Mouse (Mus musculus) gastrocnemius, postnatal 36 days (tissue): Measurements from ENCODE around the gene Pcbp3. TPM values are rescaled to one million over a fixed set of nuclear protein-coding genes. Genes with fewer than 3 reads are reported as not detected.
"Not testable (repeated sequence)": the region's sequence is repeated elsewhere in the genome, so short reads cannot be mapped to it uniquely, and the experiment has no call there.

Source experiments
- DNase-seq, 2 experiments: peaks; one replicate each; pipeline ENCODE4 v3.0.0; 2022
- intact Hi-C: fragments of 180-260 bp; cut with DNase I; formaldehyde crosslinking; loops from one replicate; pipeline ENCODE4 v1.15.1; 2025
- long read RNA-seq, 2 experiments: library from polyadenylated mRNA; stranded (forward); transcript quantifications; one replicate each; pipeline ENCODE4 v2.0.0; 2021
- total RNA-seq, 2 experiments: library from RNA; stranded (reverse); gene quantifications; 2 replicates each; pipeline ENCODE4 v1.2.3; 2021

Gene Pcbp3
- total RNA-seq, result 1 to 10 TPM; 2.6 to 2.7 TPM
- long read RNA-seq, experiment 1, partial matches to known transcripts, result 0 of 1 reads
- long read RNA-seq, experiment 1, other reads (novel, unspliced or antisense), result 0 of 1 reads
- long read RNA-seq, experiment 2, partial matches to known transcripts, result 0 of 2 reads
- long read RNA-seq, experiment 2, other reads (novel, unspliced or antisense), result 2 of 2 reads

DNA sequence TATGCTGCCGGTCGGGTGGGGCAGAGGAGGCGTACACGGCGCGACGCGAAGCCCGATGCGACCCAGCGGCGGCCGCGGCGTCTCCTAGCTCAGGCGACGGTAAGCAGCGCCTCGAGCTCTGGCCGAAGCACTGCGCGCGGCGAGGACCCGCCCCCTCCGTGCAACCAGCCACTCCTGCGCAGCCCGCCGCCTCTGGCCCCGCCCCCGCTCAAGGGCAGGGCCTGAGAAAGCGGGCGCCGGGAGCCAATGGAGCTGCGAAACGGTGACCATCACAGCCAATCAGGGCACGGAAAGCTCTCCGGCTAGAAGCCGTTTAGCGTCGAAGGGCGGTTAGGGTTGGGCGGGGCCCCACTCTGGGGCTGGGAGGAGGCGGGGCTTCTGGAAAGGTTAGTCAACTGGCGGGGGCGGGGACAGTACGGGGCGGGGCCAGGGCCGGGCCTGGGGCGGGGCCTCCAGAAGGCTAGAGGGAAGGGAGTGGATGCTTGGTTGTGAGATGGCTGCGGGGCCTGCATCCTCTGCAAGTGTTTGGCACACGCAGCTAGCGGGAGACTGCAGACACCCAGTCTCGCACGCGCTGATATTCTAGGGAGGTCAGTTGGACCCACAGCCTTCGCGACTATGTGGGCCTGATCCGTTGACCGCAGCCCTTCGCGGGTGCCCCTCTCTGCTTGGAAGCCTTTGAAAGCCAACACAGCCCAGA lies at the start of gene Pcbp3:
Gene Pcbp3 (minus strand): TSS at position 98 of the 700 bp plus-strand sequence.
- peak; percentile 88 to 96 for DNase-seq
- intact Hi-C loops, result no loop called here

DNA sequence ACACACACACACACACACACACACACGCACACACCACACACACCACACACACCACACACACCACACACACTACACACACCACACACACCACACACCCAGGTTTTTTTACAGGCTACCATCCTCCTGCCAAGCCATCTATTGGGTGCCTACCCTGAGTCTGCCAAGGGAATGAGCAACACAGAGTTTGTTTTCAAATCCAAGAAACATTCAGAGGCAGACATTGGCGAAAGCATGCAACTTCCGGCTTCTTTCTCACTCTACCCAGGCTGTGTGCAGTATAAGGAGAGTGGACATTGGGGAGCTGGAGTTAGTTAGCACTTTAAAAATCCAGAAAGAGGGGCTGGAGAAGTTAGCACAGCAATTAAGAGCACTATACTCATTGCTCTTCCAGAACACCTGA lies 47.0 kb upstream of the Pcbp3 start:
- DNase-seq, result no peak
- intact Hi-C loops, result no loop called here

DNA sequence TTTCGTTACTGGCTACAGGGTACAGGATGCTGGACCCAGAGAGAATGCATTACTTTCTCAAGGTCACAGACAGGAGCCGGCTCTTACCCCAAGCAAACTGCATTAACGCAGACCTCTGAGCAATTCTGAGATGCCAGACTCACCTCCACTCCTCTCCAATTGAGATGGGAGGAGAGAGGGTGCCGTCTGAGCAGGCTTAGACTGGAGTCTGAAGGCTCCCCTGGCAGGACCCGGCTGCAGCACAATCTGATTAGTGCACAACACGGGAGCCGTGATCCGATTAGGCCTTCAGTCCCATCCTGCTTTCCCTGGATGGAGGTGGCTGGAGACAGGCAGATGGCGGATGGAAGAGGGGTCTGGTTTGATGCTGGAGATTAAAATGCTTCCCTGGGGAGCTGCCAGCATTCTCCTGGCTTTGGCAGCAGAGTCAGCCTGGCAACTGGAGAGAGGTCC lies 46.4 kb upstream of the Pcbp3 start:
- intact Hi-C loops, result no loop called here
- no peak for DNase-seq

DNA sequence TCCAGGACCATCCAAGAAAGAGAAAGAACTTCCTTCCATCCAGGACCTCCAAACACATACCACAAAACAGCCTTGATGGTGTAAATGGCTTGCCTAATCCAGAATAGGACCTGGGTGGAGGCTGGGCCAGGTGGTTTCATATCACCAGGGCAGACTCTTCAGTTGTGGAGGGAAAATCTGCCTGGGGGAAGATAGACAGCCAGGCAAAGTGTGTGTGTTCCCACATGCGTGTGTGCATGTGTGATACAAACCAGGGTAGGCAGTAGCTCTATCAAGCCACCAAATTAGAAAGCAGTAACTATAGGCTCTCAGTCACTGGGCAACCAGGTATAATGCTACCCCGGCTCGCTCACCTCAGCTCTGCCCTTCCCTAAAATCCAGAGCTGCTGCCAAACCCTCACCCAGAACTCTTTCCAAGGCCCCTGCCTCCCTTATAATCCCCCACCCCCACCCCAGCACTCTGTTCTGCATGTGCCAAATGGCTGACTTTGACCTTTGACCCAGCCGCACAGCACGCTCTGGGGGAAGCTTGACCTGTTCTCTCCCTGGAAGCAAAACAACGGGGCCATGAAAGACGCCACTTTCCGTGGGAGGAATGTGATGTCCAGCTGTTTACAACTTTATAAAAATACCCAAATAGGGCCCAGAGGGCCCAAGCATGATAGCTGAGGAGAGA lies 45.9 kb upstream of the Pcbp3 start:
- intact Hi-C loops, result no loop called here
- DNase-seq, result no peak

DNA sequence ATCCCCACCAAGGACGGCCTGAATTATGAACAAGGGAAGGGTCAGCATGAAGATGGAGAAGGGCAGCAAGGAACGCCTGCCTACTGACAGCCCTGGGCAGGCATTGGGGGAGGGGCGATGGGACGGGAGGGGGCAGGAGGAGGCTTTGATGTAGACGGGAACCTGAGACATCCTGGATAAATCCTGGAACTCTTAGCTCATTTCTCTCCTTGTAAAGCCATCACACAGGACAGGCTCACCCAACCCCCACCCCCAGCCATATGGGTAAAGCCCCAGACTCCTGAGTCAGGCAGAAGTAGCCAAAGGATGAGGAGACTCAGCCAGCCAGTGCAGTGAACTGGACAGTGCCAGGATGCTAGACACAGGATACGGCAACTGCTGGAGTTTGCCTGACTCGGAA lies 43.2 kb upstream of the Pcbp3 start:
- no peak for DNase-seq
- intact Hi-C loops, result no loop called here

DNA sequence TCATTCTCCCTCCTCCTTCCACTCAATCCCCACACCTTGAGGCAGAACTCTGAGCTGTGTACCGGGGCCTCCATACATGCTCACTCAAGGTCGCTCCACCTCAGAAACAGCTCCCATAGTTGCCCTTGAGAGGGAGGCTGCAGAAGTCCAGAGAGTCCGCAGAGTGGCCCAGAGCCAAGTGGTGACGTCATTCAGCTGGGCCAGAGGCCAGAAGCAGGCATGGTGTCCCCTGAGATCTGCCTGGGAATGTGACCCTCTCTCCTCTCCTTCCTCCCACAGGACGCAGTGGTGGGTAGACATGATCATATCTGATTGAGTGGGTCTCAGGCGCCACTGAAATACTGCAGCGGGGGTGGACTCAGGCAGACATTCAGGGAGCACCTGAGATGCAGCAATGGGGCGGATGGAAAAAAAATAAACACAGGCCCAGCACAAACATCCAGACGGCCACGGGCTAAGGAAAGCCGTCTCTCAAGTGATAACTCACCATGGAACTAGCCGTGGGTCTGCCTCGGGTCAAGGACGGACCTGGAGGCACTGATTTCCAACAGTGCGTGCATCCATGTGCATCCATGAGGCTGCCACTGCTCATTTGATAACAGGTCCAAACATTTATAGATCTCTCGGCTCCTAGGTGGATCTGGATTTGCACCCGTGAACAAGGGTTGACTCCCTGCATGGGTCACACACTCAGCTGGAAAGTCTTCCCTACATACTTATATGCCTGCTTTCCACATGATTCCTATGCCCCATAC lies 36.2 kb upstream of the Pcbp3 start:
- DNase-seq, result peak; percentile 36 to 43

DNA sequence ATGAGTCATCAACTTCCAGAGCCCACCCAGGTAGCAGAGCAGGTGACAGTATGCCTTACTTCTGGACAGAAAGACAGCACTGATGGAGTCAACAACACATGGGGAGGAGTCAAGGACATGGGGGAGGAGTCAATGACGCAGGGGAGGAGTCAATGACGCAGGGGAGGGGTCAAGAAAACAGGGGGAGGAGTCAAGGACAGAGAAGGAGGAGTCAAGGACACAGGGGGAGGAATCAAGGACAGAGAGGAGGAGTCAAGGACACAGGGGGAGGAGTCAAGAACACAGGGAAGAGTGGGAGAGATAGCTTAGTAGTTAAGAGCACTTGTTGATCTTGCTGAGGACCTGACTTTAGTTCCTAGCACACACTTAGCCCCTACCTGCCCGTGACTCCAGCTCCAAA lies 30.8 kb upstream of the Pcbp3 start:
- no peak for DNase-seq

More for the DNA sequence above, 36.2 kb upstream of the Pcbp3 start:
- intact Hi-C loops, result no loop called here

DNA sequence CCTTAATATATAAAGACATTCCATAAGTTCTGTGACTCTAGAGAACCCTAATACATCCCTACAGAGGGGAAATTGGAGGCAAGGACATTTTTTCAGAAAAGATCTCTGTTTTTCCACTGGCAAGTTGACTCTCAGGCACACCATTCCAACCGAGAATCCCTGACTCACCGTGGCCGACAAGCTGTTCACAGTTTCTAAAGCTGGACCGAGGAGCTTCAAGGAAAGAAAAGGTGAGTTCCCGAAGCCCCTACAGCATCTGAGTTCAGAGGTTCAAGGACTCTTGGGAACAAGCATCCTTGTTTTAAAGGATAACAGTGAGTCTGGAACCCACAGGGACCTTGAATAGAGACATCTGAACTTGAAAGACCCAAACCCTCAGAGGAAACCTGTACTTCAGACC lies 26.9 kb upstream of the Pcbp3 start:
- DNase-seq, result no peak
- intact Hi-C loops, result no loop called here

More for the DNA sequence above, 30.8 kb upstream of the Pcbp3 start:
- intact Hi-C loops, result no loop called here

DNA sequence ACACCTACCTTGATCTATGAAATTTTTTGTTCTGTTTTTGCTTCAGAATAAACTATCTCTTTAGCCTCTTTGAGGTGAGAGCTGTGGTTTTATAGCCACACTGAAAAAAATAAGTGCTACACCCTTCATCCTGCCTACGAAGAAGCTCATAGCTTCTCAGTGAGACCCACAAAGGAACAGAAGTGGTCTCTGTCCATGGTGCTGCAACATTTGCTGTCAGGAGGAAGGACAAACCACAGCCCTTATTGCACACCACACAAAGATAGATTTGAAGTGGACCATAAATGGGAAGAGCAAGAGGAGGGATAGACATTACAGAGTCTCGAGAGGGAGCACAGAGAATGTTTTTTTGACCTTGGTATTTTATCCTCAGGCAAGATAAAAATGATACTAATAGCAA lies 16.4 kb upstream of the Pcbp3 start:
- intact Hi-C loops, result no loop called here
- DNase-seq, result no peak

DNA sequence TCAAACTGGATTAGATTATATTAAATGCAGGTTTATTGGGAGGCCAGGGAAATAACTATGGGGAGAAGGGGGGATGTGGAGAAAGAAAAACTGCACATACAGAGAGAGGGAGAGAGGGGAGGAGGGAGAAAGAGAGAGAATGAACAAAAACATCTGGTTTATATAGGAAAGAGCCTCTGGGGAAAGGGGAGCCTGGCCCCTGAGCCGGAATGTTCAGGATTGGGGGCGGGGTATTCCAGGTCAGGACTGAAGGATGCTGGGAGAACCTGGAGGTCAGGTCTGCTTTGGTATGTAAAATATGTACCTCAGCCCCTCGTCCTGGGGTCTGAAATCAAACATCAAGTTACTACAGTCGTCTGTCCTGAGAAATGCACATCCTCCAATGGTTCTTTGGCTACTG lies 15.0 kb upstream of the Pcbp3 start:
- DNase-seq, result no peak
- intact Hi-C loops, result no loop called here

DNA sequence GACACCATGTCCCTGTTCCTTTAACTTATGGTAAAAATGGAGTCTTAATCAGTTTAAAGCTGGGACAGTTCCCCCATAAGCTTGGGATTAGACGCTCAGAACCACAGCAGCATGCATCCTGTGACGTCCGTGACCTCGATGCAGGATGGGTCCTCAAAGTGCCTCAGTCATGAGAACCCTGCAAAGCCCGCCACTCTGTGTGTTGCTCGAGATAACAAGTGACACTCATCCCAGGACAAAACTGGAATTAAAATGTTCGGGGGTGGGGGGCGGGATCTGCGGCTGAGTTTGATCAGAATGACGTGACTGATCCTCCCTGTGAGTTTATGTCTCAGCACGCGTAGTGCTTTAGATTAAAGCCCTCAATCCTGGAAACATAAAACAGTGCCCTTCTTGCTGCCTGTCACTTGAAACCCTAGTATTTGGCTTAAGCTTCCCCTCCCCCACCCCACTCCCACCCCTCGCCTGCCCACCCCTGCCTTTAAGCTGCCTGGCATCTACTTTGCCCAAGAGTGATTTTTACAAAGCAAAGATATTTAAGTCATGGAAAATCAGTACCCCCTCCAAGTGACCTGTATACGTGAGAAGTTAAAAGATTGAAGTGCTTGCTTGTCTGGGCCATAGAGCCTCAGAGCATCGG lies 12.2 kb upstream of the Pcbp3 start:
- intact Hi-C loops, result no loop called here
- DNase-seq, result no peak

DNA sequence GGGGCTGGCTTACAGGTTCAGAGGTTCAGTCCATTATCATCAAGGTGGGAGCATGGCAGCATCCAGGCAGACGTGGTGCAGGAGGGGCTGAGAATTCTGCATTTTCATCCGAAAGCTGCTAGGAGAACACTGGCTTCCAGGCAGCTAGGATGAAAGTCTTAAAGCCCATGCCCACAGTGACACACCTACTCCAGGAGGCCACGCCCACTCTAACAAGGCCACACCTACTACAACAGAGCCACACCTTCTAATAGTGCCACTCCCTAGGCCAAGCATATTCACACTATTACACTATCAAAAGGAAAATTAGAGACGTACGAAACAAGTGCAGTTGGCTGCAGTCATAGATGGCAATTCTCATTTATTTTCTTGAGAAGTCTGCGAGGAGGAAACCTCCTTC lies 10.6 kb upstream of the Pcbp3 start:
- intact Hi-C loops, DNase-seq: not testable (repeated sequence)

DNA sequence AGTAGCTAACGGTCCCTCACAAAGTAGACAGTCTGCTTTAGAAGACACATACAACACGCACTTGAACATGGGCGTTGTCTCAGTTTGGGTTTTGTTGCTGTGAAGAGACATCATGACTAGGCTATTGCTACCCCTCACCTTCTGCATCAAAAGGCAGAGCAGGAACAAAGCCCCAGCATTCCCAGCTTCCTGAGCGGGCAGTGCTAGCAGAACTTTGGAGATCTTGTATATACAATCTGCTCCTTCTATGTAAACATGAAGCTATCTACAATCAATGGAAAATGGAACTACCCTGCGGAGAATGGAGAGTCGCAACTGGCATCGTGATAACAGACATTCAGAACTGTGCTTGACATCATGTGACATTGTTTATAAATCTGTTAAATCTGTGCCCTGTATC lies 9.3 kb upstream of the Pcbp3 start:
- intact Hi-C loops, result no loop called here

DNA sequence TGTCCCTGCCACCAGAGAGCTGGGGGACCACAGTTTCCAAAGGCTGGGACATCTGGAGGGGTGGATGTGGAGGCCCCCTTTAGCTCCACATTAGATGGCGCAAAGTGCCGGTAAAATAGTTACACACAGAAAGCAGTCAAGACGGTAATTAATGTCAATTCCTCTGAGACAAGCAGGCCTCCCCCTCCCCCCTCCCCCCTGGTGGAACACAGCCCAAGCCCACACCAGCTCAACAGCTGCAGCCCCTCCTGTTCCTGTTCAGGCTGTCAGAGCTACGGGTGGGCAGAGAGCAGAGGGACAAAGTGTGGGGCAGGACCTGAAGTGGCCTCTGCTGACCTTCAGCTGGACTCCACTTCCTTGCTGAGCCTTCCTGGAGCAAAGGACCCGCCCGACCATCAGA lies 2.7 kb upstream of the Pcbp3 start:
- no peak for DNase-seq
- intact Hi-C loops, result no loop called here

More for the DNA sequence above, 9.3 kb upstream of the Pcbp3 start:
- no peak for DNase-seq

DNA sequence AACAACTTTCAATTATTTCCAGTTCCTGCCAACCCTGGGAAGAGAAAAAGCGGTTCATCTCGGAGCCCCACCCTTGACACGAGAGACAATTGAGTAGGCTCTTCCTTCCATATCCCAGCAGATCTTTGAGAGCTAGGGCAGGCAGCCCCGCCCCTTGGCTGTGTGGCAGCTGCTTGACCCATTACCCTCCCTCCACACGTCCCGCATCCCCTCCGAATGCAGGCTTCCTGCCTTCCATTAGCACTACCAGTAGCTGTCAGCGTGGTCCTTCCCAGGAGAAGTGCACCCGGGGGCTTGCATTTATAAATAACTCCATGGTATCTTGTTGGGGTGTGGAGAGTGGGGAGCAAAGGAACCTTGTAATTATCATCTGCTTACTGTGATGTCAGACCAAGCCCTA lies 2.3 kb upstream of the Pcbp3 start:
- intact Hi-C loops, result no loop called here
- DNase-seq, result no peak

DNA sequence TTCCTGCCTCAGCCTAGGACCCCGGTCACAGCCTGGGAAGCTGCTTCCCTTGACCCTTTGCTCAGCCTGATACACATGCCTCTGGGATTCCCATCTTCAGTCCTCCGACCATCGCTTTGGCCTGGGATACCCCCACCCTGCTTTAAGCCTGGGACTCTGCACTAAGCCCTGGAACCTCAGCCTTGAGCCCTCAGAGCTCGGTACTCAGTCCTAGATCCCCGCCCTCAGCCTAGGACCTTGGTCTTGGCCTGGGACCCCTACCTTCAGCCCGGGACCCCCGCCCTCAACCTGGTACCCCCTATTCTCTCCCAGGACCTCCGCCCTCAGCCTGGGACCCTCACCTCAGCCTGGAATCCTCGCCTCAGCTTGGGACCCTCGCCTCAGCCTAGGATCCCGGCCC lies 531 bp downstream of the Pcbp3 start:
- DNase-seq, result no peak
- intact Hi-C loops, result no loop called here

DNA sequence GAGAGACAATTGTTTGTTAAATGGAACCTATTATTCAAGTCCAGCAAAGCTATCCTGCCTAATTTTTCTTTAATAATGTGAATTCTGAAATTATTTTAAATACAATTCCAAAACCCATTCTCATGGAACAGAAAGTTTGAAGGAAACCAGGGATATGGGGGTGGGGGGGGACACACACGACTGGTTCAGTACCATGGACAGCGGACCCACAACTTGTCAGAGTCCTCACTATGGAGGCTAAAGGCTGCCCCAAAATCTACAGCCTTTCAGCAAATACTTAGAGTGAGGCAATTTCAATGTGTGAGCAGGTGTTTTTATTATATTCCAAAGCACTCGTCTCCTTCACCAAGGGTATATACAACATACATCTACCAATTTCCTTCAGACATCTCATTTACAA lies 3.5 kb downstream of the Pcbp3 start:
- no peak for DNase-seq
- intact Hi-C loops, result no loop called here

DNA sequence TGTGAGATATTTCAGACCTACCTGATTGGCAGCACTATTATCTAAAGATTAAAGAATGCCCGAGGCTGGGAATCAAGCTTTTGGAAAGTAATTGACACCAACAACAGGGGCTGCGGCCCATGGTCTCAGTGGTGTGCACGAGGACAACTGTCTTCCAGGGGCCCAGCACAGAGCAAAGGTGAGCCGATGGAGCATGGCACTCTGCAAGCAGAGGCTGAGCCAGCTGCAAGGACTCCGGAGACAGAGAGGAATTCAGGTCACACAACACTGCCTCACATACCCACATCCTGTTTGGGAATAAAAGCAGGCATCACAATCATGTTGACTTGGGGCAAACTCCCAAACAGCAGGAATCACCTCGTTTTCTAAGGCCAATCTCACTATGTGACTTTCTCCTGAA lies 5.5 kb downstream of the Pcbp3 start:
- intact Hi-C loops, result no loop called here
- no peak for DNase-seq

DNA sequence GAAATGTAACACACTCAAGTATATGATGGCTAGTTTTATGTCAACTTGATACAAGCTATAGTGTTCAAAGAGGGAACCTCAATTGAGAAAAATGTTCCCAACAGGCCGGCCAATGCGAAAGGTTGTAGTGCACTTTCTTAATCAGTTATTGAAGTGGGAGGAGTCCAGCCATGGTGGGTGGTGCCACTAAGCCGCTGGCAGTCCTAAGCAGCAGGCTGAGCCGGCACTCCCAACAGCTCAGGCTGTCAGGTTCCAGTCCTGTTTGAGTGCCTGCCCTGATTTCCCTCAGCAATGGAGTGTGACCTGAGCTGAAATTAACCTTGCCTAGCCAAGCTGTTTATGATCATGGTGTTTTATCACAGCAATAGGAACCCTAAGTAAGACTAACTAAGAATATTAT lies 20.6 kb downstream of the Pcbp3 start:
- no peak for DNase-seq
- intact Hi-C loops, result no loop called here

DNA sequence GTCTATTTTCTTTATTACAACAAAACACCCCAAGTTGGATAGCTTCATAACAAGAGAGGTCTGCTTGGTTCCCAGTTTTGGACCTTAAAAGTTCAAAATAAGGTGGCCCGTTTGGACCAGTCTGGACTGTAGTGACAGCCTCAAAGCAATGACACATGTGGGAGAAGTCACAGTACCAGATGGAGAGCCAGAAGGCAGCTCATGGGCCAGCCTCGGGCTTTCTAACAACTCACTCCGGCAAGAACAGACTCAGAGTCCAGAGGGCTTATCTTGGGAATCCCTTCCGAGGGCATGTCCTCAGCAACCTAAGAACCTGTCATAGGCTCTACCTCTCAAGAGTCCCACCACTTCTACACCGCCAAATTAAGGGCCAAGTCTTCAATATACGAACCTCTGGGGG lies 24.9 kb downstream of the Pcbp3 start:
- DNase-seq, result no peak
- intact Hi-C loops, result no loop called here

DNA sequence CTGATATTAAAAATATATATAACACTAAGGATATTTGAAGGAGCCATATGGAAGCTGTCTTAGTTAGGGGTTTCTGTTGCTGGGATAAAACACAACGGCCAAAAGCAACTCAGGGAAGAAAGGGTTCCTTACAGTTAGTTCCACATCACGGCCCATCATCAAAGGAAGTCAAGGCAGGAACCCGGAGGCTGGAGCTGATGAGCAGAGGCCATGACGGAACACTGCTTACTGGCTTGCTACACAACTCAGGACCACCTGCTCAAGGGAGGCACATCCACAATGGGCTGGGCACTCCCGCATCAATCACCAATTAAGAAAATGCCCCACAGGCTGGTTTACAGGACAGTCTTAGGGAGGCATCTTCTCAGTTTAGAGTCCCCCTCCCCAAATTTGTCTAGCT lies 26.9 kb downstream of the Pcbp3 start:
- intact Hi-C loops, result no loop called here
- no peak for DNase-seq
